Mouse (Mus musculus) liver, adult (tissue): ENCODE data around the gene Farp1.

ENCODE experiments used
- GATA4 ChIP-seq: IDR thresholded peaks from 2 replicates; pipeline ENCODE4 v1.6.1; 2014; ENCODE audit warnings: mild to moderate bottlenecking, low read length; ENCODE audit not compliant: insufficient replicate concordance

Gene Farp1

DNA sequence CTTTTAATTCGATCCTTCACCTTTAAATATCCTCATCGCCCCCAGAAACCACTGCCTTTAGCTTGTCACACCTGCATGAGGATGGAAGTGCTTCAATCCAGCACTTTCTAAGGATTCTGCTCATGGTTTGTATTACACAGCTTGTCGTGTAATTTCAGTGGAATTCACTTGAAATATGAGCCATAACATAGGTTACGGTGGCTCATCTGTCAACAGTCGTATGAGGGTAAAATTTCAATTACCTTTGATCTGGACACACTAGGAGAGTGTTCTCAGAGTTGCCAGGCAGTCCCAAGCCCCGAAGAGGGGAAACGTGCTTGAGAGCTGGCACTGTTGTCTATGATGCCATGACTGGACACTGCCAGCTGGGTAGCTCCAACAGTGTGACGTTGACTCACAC is 77.1 kb downstream of the Farp1 start:
- TF ChIP-seq GATA4: no peak

- no peak for TF ChIP-seq GATA4
Observed at GRCm38 (mm10) chr14:121113785-121114184, 78.8 kb downstream of the Farp1 start.

GRCm38 (mm10) chr14:121116696-121117095 is 81.7 kb downstream of the Farp1 start:
- TF ChIP-seq GATA4: no peak

- no peak for TF ChIP-seq GATA4
Observed at GRCm38 (mm10) chr14:121118860-121119259, 83.9 kb downstream of the Farp1 start.

DNA sequence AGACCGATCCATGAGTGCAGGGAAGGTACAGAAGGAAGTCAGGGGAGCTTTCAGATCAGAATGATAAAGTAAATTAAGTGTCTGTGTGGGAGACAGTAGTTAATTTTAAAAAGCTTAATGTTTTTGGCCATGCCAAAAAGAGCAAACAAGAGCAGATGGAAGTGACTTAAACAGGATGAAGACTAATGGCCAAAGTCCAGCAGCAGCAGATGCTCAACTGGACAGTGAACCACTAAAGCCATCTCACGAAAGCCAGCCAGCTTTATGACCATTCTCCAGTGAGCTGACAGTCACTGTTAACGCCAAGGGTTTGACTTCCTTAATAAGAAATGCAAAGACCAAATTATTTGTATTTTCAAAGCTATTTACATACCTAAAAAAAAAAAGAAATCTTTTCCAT is 86.7 kb downstream of the Farp1 start:
- no peak for TF ChIP-seq GATA4

DNA sequence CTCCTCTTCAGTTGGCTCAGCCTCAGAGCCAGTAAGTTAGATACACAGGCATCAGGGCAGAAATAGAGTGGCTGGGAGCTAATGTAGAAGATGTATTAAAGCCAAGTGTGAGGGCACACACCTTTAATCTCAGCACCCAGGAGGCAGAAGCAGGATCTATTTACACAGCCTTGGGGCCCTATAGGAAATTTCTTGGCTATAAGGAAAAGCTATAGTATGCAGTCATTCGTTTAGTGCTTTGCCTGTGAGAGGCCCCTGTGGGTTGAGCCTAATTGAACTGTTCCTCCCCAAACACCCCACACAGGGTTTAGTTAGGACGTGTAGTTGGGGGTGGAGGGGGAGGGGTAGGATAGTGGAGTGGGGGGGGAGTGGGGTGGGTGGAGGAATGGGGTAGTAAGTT is 87.9 kb downstream of the Farp1 start:
- TF ChIP-seq GATA4: no peak

DNA sequence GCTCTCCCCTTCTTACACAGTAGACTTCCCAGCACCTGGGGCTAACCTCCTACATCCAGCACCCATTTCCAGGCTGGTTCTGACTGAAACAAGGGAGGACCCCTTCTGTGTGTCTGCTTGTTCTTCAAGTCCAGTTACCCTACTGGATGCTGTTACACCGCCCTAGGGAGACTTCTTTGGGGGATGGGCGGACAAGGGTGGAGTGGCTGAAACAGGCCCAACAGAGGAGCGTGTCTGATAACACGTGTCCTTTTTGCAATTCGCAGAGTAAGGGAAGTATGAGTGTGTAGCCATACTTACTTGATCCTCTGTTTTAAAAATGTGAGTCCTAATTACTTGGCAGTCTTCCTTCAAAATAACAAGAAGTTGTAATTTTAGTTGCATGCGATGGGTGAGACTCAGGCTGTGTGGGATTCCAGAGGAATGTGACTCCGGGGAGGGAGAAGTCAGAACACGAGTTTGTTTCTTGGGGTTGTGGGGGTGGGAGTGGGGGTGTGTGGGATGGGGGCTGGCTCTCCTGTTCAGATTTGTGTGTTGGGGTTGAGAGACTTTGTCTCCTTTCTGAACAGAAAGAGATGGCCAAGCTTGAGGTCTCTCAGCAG is 89.5 kb downstream of the Farp1 start:
- no peak for TF ChIP-seq GATA4

- TF ChIP-seq GATA4: no peak
Observed at GRCm38 (mm10) chr14:121125651-121126050, 90.7 kb downstream of the Farp1 start.

GRCm38 (mm10) chr14:121126291-121126690 is 91.3 kb downstream of the Farp1 start:
- no peak for TF ChIP-seq GATA4

DNA sequence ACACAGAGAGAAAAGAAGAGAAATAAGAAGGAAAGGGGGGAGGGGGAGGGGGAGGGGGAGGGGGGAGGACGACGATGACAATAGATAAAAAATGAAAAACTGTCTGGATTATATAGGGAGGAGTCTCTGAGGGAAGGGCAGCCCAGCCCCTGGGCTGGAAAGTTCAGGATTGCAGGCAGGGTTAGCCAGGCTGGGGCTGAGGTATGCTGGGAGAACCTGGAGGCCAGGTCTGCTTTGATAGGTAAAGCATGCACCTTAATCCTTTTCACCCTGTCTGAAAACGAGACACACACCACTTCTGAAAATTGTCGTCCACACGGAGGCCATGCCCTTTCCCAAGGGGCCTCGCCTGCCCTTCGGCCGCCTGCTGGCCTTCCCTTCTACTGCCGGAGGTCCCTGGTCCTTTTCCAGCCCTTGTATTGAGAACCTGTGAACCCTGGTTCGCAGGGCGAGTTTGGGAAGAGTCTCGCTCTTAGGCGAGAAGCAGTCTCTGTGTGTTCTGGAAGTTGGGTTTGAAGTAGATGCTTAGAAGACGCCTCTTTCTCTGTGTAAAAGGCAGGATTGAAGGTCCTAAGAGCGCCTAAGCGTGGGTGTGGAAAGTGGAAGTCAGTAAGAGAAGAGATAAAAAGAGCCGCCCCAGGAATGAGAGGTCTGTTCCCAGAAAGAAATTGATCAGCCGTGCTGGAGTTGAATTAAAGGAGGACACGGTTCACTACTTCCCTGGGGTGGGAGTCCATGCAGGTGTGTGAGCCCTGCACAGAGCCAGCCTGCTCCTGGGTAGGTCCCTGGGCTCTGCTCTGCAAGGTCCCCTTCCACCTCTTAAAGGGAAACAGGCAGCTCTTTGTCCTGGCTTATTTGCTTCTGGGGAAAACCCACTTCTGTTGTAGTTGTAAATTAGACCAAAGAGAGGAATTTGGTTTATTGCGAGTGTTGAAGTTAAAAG is 94.1 kb downstream of the Farp1 start:
- no peak for TF ChIP-seq GATA4

DNA sequence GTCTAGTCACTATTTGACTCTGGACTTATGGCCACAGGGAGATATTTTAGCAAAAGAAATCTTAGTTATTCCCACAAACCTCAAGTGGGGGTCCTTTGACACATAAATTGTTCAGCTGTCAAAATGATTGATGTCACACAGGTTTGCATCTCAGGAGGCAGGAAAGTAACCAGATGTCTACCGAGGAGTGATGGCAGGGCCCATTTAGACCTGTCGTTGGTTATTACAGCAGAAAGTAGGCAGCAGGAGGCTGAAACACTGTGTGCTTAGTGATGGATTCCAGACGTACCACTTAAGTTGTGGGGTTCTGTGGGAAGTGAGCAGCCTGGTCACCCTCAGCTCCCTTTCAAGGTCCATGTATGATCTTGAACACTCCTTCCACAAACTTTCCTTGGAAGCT is 99.4 kb downstream of the Farp1 start:
- no peak for TF ChIP-seq GATA4

DNA sequence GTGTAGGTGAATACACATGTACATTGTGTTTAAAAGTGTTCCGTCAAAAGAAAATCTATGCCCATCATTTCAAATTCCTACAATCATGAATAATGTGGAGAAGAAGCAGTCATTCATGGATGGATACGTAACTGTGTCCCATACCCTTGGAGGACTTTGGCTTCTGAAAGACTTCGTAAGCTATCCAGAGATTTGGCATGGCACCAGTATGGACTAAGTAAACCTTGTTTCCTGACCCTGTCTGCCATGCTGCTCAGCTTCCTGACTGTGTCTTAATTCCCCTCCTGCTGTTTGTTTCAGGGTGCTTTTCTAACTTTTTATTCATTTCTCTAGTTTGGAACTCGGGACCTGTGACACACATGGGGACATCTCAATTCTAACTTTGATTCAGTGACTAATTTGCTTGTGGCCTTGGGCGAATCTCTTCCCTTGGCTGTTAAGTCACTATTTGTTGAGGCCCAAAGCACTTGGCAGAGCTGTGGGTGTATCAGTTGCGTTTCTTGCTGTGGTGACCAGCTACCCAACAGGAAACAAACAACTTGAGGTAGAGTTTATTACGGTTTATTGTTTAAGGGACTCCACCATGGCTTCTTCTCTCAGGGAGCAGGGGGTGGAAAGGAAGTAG is 108.9 kb downstream of the Farp1 start:
- no peak for TF ChIP-seq GATA4

DNA sequence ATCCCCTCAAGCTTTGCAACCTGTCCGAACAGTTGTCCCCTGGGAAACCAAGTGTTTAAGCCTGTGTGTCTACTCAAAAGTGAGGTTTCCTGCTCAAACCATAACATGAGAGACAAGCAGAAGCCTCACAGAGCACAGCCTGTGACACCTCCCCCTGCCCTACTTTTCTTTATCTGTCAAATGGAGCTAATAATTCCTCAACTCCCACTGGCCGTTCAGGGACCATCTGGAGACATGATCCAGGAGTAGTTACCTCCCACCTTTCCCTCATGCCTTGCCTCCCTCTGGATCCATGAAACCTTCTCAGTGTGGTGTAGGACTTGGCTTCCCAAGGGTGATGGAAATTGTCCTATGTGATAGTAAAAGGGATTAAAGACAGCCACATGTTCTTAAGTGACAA is 109.5 kb downstream of the Farp1 start:
- TF ChIP-seq GATA4: no peak

GRCm38 (mm10) chr14:121145291-121145690 is 110.3 kb downstream of the Farp1 start:
- no peak for TF ChIP-seq GATA4

DNA sequence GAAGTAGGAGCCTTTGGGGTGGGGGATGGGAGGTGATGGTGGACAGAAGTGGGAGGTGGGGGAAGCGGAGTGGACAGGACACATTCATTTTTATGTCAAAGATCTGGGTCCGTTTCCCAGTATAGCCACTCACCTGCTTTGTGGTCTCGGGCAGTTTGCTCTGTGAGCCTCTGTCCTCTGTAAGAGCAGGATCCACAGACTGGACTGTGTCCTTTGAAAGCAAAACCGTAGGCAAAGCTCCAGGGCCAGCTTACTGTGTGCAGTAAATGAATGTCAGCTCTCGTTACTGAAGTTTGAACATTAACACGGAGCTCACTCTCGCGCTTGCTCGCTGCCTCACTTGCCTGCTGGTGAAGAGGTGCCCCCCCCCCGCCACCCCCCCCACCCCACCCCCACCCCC is 110.7 kb downstream of the Farp1 start:
- TF ChIP-seq GATA4: no peak

DNA sequence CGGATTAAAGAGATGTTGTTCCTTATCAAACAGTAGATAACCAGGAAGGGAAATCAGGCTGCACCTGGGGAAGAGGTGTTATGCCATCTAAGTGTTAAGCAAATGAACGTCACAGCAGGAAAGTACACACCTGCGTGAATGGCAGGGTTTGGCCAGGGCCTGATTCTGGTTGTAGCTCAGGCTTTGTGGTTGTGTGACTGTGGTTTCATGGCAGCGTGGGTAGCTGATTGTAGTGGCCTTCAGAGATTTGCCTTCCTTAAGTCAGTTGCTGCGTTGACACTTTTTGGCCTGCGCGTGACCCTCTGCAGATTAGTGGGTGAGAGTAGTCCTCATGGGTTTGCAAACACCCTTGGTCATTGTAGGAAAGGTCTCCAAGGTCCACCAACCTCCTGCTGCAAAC is 111.2 kb downstream of the Farp1 start:
- no peak for TF ChIP-seq GATA4
